Mouse (Mus musculus): ENCODE measurements around the gene Gtf2h4.
A peak's percentile ranks its signal among the peaks of the same experiment; 100 is the strongest.

The Gtf2h4 gene

DNA sequence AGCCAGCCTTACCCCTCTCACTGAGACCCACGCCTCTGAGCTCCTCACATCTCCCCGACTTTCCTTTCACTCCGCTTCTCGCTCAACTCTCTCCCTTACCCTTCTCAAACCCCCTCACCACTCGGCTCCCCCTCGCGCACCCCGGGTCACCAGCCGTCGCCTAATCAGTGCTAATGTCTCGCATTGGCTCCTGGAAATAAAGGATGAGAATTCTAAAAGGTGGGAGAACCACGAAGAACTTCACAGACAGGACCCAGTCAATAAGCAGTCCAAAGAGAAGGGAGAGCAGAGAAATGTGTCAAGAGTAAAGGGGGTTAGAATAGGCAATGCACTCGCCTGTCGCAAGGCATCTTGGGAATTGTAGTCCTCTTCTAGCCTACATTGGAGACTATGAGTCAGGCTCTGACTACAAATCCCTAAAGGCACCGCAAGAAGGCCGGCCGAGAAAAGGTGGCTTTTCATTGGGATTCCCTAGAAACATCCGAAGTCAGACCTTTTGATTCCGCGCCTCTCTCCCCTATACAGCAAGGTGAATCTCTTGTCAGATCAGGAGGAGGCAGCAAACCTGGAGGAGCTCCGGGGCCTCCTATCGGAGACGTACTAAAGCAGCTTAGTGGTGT is at the start of gene Gtf2h4:
Gene Gtf2h4, minus strand, starts transcription at position 324 of the 620 bp plus-strand sequence.
- peak; percentile 88 to 93 for DNase-seq (ENCODE audit: low spot score in 2 of 2)

DNA sequence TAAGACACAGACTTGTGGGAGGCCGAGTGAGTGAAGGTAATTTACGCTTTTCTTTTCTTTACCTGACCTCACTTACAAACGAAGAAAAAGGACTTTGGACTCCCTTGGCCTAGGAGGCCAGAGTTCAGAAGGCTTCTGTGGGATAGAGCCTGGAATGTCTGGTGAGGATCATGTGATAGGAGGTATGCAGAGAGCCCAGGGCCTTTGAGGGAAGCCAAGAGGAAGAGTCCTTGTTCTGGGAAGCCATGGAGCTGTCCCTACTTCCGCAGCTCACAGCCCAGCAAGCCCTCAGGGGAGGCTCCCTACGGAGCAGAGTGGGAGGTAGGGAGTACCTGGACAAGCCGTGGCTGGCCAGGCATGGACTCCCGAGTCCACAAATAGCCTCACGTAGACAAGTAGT is 48.1 kb upstream of the Gtf2h4 start:
- DNase-seq (ENCODE audit: low spot score in 2 of 2) = no peak

DNA sequence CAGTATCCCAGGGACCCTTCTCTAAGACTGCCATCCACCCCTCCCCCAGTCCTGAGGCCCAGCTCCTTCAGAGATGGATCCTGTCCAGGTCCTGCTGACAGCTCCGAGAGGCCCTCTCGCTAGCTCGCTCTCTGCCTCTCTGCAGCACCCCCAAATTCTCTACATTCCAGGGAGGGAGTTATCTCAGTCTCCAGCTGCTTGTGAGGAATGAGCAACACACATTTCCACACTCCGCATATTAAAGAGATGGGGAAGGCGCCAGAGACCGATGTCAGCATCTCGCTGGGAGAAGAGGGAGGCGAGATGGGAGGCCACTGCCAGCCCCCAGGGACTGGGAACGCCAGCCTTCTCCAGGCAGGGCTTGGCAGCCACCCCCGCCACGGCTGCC is 46.8 kb upstream of the Gtf2h4 start:
- DNase-seq (ENCODE audit: low spot score in 2 of 2) = no peak

DNA sequence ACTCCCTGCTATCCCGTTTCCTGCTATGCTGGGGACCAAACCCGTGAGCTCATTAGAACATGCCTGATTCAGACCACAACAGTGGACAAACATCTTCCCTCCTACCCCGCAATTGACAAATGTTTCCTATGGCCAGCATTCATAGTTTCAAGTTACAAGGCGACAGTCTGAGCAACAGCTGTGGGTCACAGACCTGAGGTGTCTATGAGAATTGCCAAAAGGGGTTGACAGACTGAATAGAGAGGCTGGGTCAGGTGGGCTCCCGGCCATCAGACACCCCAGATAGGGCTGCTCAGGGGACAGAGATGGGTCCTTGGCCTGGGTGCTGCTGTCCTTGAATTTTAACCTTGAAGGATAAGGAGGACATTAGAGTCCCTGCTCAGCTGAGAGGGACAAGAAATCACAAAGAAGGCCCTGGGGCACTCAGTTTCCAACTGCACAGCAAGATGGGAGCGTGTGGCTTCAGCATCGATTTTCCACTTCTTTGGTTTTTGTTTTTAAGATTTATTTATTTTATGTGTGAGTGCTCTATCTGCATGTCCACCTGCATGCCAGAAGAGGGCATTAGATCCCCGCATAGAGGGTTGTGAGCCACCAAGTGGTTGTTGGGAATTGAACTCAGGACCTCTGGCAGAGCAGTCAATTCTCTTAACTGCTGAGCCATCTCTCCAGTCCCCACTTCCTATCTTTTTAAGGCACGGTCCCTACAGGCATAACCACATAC is 46.2 kb upstream of the Gtf2h4 start:
- DNase-seq (ENCODE audit: low spot score in 2 of 2) = no peak

DNA sequence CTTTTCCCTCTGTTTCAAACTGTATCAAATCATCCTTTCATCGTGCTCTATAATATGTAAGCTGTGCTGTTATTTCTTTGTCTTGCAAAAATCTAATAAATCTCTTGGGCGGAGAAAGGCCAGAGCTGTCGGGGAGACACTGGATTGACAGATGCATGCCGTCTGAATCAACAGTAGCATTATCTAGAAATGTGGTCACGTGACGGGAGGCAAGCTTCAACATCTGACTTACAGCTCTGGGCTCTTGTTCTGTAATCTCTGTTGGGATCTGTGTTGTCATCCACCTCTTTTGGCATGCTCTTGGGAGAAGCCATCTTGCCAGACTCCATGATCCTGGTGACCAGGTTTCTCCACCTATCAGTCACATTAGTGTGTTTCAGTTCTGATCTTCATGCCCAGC is 43.5 kb upstream of the Gtf2h4 start:
- no peak for DNase-seq (ENCODE audit: low spot score in 2 of 2)

DNA sequence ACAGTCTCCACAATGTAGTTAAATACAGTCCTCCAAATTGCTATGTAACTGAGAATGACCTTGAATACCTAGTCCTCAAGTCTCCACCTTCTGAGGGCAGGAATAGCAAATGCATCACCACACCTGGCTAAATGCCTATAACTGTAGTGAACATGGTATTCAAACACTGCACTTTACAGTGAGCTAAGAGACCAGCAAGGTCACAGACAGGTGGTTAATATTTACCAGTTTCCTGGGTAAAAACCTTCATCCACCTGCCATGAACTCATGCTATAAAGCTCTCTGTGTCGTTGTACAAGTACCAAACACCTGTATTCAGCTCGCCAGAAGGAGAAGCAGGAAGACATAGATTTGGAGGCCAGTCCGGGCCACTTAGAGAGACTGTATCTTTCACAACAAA is 42.6 kb upstream of the Gtf2h4 start:
- DNase-seq (ENCODE audit: low spot score in 2 of 2) = no peak

DNA sequence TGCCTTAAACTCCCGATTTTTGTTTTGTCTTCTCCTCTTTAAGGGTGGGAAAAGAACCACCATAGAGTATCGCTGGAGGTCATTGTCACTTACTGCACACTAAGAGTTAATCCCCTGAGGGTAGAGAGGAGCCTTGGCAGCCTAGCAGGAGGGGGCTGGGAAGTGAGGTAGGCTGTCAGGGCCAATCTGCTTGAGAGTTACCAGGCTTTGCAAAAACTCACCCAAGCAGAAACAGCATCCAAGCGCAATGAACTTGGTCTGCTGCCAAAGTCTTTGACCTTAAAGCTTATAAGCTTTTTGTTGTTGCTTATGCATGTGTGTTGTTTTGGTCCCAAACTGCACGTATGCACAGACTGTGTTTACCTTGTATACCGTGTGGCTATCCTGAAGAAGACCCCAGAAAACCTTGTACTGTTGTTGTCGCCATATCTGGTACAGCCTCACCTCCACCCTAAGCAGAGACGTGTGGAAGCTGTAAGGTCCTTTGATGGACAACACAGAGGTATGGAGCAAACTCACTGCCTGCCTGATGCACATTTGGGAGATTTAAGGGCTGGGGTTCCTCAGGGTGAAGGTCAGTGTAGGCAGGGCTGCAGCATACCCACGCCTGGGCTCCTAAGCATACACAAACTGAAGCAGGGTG is 37.3 kb upstream of the Gtf2h4 start:
- no peak for DNase-seq (ENCODE audit: low spot score in 2 of 2)

DNA sequence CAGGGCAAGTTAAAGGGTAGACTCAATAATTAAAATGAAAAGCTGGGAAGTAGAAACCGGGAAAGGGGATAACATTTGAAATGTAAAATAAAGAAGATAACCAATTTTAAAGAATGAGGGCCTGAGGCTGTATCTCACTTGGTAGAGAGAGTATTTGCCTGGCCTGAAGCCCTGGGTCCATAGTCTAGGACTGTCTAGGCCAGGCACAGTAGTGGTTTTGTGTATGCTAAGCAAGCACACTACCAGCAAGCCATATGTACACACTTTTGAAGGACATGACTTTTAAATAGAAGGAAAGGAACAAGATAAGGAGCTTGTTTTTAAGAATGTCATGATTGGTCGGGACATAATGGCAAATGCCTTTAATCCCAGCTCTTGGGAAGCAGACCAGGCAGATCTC is 35.1 kb upstream of the Gtf2h4 start:
- DNase-seq (ENCODE audit: low spot score in 2 of 2) = no peak

DNA sequence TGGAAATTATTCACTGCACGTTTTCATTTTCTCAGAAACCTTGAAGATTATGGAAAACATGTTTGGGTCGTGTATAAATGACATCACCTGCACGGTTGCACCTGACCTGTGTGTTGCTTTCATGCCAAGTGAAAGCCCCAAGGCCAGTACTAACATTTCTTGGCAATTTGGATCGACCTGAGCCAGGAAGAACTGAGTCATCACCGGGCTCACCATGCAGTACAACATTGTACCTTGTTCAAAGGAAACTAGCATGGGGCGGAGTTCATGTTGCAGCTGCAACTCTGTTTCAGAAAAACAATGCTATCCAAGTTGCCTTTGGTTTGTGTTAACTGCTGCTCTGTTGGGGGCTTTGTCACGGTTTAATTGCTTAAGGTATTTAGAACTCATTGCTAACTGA is 34.4 kb upstream of the Gtf2h4 start:
- DNase-seq (ENCODE audit: low spot score in 2 of 2) = no peak

DNA sequence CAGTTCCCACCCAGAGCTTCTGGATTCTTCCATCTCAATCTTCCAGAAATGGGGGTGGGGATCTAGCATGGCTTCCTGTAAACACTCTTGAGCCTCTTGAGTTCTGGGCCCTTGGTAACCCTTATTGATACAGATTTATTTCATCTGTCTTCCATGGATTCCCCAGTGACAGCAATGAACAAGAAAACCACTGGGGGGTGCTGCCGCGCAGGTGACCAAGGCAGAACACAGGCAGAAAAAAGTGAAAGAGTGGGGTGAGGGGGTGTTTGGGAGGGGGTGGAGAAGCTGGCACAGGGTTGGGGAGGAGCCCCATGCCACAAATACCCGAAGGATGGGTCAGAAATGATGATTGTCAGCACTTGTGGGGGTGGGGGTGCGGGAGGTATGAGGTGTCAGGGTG is 32.3 kb upstream of the Gtf2h4 start:
- DNase-seq (ENCODE audit: low spot score in 2 of 2) = no peak

DNA sequence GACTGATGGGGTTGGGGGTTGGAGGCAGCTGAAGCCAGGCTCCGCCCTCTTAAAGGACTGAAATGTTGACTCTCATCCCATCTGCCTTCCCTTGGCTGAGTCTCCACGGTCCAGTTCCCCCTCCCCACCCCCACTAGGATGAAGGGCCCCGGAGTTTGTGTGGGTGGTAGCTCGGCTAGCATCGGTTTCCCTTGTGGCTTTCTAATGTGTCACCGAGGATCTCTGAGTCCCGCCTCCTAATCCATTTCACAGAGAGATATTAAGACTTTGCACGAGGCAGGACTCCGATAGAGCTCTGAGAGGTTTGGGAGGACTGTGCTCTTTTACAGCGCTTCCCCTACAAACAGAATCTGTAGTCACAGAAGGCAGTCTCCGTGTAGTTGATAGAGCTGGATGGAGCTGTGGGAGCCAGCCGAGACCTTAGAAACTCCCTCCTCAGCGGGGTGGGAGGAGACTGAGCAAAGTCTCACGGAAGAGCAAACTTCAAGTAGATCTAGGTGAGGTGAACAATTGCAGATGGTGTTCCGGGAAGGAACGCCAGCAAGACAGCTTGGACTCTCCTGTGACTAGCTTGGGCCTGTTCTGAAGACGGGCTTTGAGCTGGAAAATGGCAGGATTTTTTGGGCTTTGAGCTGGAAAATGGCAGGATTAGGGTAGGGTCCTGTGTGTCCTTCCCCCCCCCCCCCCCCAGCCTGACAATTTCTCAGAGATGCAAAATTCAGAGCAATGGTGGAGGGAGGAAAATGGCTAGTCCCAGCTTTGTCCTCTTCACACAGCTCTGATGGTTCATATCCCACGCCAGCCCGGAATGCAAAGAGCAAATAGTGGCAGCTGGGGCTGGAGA is 31.3 kb upstream of the Gtf2h4 start, which contains the start of gene Ddr1:
Gene Ddr1, minus strand, starts transcription at position 1 of the 844 bp plus-strand sequence.
- peak; percentile 15 to 30 for DNase-seq (ENCODE audit: low spot score in 2 of 2)

DNA sequence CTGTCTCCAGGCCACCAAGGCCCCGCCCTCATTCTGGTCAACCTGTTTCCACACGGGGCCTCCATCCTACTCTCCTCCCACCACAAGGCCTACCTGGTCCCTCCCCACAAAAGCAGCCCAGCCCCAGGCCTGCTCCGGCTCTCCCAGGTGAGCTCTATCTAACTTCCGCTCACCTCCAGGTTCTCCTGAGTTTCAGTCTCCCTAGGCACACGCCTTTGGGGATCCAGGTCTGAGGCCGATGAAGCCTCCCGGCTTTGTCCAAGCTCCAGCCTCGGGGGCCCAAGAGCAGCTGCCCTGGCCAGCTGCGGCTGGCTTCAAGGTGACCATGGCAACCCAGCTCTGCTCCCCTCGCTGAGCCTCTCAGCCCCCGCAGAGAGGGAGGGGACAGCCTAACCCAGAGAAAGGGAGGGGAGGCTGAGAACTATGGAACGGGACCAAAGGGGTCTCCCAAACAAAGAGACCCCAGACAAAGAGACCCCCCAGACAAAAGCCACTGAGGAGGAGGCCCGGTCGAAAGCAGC is 30.3 kb upstream of the Gtf2h4 start:
- DNase-seq (ENCODE audit: low spot score in 2 of 2) = no peak

DNA sequence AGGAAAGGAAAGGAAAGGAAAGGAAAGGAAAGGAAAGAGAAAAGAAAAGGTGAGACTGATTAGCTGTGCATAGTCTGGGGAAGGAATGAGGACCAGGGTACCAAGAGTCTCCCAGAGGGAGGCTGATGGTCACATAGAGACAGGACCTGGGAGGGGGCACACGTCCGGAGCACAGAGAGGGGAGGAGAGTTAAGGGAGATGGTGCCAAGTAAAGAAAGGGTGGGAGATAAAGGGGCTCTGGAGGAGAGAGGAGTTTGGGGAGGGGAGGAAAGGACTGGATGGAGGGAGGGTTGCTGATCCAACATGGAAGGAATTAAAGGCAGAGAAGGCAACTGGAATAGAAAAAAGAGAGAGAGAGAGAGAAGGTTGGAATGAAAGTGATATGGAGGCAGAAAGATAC is 29.5 kb upstream of the Gtf2h4 start:
- no peak for DNase-seq (ENCODE audit: low spot score in 2 of 2)

DNA sequence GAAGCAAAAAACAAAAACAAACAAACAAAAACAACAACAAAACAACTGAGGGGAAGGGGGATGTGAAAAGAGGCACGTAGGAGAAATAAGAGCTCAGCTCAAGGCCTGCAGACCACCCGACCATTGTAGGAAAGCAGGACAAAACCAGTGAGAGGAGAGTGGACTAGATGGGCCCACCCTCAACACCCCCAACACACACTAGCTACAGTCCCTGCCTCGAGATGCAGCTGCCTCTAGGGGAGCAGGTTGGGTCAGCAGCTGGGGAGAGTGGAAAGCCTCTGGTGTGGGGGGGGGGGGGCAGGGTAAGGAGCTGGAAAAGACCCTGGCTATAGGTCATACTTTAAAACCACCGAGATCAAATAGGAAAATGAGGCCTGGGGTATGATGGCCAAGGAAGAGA is 29.1 kb upstream of the Gtf2h4 start:
- DNase-seq (ENCODE audit: low spot score in 2 of 2) = no peak

DNA sequence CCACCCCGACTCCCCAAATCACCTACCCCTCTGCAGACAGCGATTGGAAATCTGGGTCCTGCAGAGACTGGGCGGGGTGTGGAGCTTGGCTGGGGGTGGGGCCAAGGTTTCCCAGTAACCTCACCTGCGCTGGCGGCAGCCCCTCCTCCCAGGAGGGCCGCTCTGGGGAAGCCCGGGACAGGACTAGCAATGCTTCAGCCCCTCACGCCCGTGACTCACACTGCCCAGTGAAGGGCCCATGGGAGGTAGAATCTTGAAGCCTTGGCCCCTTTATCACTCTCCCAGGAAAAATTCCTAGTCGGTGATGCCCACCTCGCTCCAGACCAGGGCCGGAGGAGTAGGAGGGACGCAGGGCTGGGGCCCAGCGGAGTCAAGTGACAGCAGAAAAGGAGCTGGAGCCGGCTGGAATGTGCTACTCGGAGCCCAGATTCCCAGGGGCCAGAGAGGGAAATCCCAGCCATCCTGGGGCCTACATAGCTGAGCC is 28.5 kb upstream of the Gtf2h4 start:
- DNase-seq (ENCODE audit: low spot score in 2 of 2) = no peak

DNA sequence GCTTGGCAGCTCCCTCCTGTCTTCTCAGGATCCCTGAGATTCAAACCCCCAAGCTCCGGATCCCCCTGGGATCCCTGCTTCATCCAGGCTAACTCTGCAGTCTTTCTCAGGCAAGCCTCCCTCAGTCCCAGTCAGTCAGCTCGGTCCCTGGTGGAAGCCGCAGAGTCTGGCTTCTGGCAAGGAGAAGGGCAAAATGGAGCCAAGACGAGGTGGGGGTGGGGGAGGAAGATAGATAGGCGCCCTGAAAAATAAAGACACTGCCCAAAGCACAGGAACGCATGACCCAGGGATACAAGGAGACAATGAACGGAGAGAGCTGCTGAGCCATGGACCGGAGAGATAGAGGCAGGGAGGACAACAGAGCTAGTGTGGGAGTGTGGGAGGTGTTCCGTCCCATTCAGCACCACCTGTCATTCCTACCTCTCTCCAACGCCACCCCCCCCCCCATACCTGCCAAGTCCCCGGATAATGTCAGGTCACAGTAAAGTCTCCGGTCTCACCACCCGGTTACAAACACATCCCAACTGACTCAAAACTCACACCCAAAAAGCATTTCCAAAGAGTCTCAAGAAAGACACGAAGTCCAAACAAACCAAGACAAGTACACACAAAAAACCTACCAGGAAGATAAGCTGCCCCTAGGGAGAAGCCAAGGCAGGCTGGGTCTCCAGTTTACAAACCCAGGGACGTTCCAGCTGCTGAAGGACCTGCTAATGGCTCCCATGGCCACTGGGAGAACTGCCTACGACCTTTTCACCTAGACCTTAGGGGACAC is 27.9 kb upstream of the Gtf2h4 start:
- DNase-seq (ENCODE audit: low spot score in 2 of 2) = no peak

DNA sequence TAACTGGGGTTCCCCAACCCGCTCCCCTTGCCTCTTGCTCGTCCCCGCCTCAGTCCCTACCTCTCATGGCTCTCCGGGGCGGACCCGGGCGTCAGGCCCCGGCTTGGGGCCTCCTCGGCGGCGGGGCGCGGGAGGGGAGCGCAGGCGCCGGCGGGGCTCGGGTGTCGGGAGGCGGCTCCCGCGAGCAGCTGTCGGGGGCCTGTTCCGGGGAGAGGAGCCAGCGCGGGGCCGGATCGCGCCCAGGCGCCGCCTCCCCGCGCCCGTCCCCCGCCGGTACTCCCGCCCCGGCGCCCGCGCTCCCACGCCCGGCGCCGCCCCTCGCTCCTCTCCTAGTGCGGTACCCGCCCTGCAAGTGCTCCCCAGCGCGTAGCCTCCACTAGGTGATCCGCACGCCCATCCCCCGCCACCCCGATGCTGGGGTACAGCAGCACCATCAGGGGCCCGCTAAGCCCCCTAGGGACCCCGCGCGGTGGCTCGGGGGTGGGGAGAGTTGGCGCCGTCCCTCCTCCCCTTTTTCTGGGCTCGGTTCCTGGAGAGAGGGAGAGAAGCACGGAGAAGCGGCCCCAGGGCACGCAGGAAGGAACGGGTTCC is 26.9 kb upstream of the Gtf2h4 start:
- DNase-seq (ENCODE audit: low spot score in 2 of 2) = peak; percentile 41 to 53

DNA sequence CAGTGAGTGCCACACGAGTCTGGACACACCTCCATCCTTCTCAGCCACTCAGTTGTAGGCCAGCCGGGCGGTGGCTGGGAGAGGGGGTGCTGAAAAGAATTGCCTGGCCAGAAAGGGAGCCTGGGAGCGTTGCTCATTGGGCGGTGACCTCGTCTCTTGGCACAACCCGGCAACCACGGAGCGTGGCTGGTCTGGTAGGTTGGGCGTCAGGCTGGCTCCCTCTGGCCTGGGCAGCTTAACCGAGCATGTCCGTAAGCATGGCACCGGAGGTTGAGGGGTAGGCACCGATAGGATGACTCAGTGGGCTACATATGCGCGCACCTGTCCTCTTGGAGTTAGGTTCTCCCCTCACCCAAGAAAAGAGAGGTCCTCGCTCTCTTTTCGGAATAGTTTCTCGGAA is 26.4 kb upstream of the Gtf2h4 start:
- no peak for DNase-seq (ENCODE audit: low spot score in 2 of 2)

DNA sequence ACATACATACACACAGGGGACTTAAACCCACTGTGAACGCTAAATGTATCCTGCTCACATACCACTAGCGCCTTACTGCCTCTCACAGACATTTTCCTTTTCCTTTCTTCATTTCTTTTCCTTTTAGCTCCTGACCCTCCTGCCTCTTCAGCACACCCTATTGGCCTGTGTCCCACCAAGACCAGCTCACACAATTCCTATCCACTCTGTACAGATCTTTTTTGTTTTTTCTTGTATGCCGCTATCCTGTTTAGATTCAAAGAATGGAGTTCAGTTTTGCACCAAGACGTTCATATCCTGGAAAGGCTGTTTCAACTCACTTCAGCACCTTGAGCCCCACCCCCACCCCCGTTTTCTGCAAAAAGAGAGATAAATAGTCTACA is 25.0 kb upstream of the Gtf2h4 start:
- no peak for DNase-seq (ENCODE audit: low spot score in 2 of 2)

DNA sequence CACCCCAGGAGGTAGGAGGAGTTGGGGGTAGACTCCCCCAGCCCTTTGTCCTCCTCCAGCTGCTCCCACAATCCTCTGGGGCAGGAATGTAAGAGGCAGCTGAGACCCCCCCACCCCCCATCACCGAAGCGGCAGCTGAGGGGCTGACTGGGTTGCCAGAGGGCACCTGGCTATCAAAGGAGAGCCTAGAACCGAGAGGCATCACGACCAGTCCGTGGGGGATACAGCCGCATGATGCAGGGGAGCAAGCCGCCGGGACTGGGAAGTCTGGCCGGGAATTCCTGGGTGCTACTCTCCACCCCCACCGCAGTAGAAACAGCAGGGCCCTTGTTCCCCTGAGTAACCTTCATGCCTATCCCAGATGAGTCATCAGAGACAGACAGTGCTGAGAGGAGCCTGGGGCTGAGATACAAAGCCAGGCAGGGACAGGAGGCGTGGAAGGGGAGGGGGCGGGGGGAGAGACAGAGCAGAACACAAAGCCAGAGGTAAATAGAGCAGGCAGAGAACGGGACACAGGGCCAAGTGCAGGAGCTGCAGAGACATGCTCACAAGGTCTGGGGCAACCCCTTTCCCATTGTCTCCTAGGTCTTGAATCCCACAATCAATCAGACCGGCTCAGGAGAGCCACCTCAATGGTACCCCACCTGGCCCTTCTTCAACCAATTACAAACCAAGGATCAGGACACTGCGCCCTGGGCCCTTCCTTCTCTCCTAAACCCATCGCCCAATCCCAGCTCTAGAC is 24.4 kb upstream of the Gtf2h4 start:
- no peak for DNase-seq (ENCODE audit: low spot score in 2 of 2)

Data from spleen, postnatal 36 days (tissue).